Mouse (Mus musculus) brown adipose tissue, adult 24 weeks (tissue): ENCODE measurements around the gene Ralbp1. TPM values are rescaled to one million over a fixed set of nuclear protein-coding genes. Genes with fewer than 3 reads are reported as not detected.

Source experiments
- H3K27ac ChIP-seq: fragments of 200-500 bp; replicated peaks from 2 replicates; pipeline ENCODE4 v1.5.1; 2012; ENCODE audit warnings: low read depth, mild to moderate bottlenecking, low read length
- H3K4me1 ChIP-seq: fragments of 200-500 bp; 2 replicates; pipeline ENCODE4 v1.6.1; 2012; ENCODE audit warnings: low read length, mixed read lengths; ENCODE audit not compliant: control insufficient read depth, insufficient read depth, insufficient read length
- H3K4me3 ChIP-seq: fragments of 200-500 bp; 2 replicates; pipeline ENCODE4 v1.5.1; 2012; ENCODE audit warnings: low read depth, mild to moderate bottlenecking, low read length, moderate library complexity; ENCODE audit not compliant: insufficient read depth
- polyA plus RNA-seq: library from polyadenylated mRNA; stranded (reverse); fragments of >200 nt; gene quantifications from 2 replicates; pipeline ENCODE4 v1.2.4, GENCODE M21; 2012; ENCODE audit not compliant: missing spikeins, insufficient read depth, insufficient read length

Gene Ralbp1
- polyA plus RNA-seq, 1 experiment: 21.4 TPM

GRCm38 (mm10) chr17:65873156-65873555 is 12.4 kb downstream of the Ralbp1 start:
- no peak overlapping the region for H3K27ac ChIP-seq

GRCm38 (mm10) chr17:65872652-65873051 is 12.9 kb downstream of the Ralbp1 start:
- Histone ChIP-seq H3K4me1 (no peaks in the 10 kb centered on the region), H3K4me3 (no peak overlapping the region), H3K27ac (no peak overlapping the region)

More at GRCm38 (mm10) chr17:65873156-65873555, 12.4 kb downstream of the Ralbp1 start:
- Histone ChIP-seq H3K4me3 (no peak overlapping the region), H3K4me1 (no peaks in the 10 kb centered on the region)

- Histone ChIP-seq H3K4me3 (no peak overlapping the region), H3K27ac (no peak overlapping the region), H3K4me1 (no peaks in the 10 kb centered on the region)
Measured at GRCm38 (mm10) chr17:65872051-65872450, 13.5 kb downstream of the Ralbp1 start.

DNA sequence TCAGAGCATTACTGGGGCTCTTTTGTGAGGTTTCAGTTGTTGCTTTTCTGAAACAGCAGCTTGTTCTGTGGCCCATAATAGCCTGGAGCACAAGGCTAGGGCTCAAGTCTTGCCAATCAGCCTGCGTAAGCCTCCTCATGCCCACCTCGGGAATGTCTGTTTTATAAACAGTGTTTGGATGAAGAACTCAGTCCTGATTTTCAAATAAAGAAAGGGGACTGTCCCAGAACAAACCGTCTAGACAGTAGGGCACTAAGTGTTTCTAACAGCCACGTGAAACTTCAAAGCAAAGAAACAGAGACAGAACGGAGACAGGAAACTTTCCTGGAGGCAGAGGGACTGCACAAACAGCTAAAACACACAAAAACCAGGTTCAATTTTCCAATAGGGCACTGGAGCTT is 14.0 kb downstream of the Ralbp1 start:
- no peaks in the 10 kb centered on the region for H3K4me1 ChIP-seq
- no peak overlapping the region for H3K4me3 ChIP-seq
- no peak overlapping the region for H3K27ac ChIP-seq

DNA sequence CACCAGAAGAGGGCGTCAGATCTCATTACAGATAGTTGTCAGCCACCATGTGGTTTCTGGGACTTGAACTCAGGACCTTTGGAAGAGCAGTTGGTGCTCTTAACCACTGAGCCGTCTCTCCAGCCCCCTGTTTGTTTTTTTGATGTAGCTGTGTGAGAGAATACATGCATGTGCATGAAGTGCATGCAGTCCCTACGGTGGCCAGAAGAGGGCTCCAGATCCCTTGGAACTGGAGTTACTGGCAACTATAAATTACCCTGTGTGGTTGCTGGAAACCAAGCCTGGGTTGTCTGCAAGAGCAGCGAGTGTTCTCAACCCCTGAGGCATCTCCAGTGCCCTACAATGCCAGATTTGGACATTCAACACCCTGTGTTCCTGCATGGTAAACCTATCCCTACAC is 15.5 kb downstream of the Ralbp1 start:
- no peak overlapping the region for H3K4me3 ChIP-seq
- no peaks in the 10 kb centered on the region for H3K4me1 ChIP-seq
- no peak overlapping the region for H3K27ac ChIP-seq

- no peaks in the 10 kb centered on the region for H3K4me1 ChIP-seq
- H3K27ac ChIP-seq: no peak overlapping the region
Measured at GRCm38 (mm10) chr17:65869720-65870119, 15.9 kb downstream of the Ralbp1 start.

GRCm38 (mm10) chr17:65867996-65868395 is 17.6 kb downstream of the Ralbp1 start:
- Histone ChIP-seq H3K4me3 (no peak overlapping the region), H3K4me1 (no peaks in the 10 kb centered on the region), H3K27ac (no peak overlapping the region)

More at GRCm38 (mm10) chr17:65869720-65870119, 15.9 kb downstream of the Ralbp1 start:
- no peak overlapping the region for H3K4me3 ChIP-seq

DNA sequence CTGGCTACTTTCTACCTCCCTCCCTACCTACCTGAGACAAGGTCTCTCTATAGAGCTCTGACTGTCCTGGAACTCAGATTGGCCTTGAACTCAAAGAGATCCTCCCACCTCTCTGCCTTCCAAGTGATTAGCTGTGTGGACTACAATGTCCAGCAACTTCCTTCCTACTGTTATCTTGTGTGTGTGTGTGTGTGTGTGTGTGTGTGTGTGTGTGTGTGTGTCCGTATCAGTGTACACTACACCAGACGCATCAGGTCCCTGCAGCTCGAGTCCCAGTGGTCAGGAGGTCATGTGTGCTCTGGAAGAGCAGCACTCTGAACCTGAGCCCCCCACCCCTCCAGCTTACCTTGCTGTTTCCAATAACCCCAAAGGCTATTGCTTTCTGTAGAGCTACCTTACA is 19.4 kb downstream of the Ralbp1 start:
- Histone ChIP-seq H3K4me1 (no peaks in the 10 kb centered on the region), H3K27ac (no peak overlapping the region), H3K4me3 (no peak overlapping the region)

DNA sequence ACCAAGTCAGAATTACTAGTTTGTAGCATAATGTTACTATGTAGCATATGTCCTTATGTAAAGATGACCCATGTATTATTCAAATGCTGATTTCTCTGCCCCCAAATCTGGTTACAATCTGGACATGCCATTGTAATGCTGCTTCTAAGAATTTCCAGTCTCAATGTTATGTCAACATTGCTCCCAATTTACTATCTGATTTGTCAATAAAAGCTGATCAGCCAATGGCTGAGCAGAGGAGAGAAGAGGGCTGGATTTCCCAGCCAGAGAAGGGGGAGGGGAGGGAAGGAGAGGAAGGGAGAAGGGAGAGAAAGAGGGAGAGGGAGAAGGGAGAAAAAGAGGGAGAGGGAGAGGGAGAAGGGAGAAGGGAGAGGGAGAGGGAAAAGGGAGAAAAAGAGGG is 20.3 kb downstream of the Ralbp1 start:
- no peak overlapping the region for H3K4me3 ChIP-seq
- no peak overlapping the region for H3K27ac ChIP-seq
- H3K4me1 ChIP-seq: no peaks in the 10 kb centered on the region

GRCm38 (mm10) chr17:65864742-65865141 is 20.9 kb downstream of the Ralbp1 start:
- Histone ChIP-seq H3K27ac (no peak overlapping the region), H3K4me3 (no peak overlapping the region), H3K4me1 (no peaks in the 10 kb centered on the region)

GRCm38 (mm10) chr17:65863830-65864229 is 21.8 kb downstream of the Ralbp1 start:
- Histone ChIP-seq H3K4me1 (no peaks in the 10 kb centered on the region), H3K27ac (no peak overlapping the region), H3K4me3 (no peak overlapping the region)

- Histone ChIP-seq H3K27ac (no peak overlapping the region), H3K4me1 (no peaks in the 10 kb centered on the region), H3K4me3 (no peak overlapping the region)
Measured at GRCm38 (mm10) chr17:65862579-65862978, 23.0 kb downstream of the Ralbp1 start.

DNA sequence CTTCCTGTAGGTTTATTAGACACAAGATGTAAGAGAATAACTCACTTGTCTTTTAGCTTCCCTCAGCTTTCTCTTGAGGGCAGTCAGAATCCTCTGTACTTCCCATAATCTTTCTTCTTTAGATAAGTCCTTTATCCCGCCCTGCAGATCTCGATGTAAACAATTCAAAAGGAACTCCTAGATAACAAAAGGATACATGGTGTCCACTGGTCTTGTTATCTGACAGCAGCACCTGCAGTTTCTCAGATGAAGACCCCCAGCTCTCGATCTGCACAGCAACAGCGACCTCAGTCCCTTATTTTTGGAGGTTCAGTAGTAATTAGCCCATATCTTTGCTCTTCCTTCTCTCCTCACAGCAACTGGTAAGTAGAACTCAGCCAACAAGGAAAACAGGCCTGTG is 28.0 kb downstream of the Ralbp1 start:
- no peak overlapping the region for H3K27ac ChIP-seq
- H3K4me1 ChIP-seq: no peaks in the 10 kb centered on the region
- H3K4me3 ChIP-seq: no peak overlapping the region

DNA sequence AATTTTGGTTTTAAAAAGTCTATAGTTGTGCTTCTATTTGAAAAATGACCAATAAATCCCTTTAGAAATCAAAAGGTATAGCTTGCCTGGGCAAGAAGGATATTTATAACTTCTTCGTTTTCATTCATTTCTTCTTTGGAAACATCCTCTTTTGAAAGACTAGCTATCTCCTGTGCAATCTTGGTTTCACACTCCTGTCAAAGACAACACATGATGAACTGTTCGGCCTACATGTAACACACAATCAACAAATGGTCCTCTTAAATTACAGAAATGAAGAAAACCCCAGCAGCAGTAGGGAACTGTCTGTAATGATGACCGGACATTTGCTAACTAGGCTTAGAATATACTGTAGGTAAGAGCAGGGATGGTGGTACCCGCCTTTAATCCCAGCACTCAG is 31.6 kb downstream of the Ralbp1 start:
- no peak overlapping the region for H3K27ac ChIP-seq
- H3K4me3 ChIP-seq: no peak overlapping the region
- H3K4me1 ChIP-seq: no peaks in the 10 kb centered on the region

DNA sequence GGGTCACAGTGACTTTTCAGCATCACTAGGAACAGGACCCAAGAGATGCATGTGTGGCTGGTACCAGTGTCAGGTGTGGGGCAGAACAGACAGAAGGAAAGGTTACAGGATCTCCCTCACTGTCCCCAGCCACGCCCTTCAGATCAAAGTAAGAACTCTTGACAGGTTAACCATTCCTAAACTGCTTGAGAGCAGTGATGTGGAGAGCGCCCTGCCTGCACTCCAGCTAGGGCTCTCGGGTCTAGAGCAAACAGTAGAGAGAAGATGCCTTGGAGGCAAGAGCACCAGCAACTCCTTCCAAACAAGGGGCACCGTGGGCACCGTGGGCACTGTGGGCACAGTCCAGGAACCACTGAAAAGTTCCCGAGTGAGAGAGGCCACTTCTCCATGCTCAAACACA is 32.3 kb downstream of the Ralbp1 start:
- Histone ChIP-seq H3K27ac (no peak overlapping the region), H3K4me3 (no peak overlapping the region), H3K4me1 (no peaks in the 10 kb centered on the region)

DNA sequence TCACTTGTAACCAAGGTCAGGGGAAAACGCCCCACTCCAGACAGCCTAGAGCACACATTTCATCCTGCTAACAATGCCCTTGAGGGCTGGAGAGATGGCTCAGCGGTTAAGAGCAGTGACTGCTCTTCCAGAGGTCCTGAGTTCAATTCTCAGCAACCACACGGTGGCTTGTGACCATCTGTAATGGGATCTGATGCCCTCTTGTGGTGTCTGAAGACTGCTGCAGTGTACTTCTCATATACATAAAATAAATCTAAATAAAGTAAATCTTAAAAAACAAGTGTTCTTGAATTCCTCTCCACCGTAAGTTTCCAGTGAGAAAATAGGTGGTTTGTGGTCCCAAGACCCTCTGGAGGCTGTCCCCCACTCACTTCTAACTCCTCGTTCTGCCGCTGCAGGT is 33.8 kb downstream of the Ralbp1 start:
- Histone ChIP-seq H3K4me1 (no peaks in the 10 kb centered on the region), H3K4me3 (no peak overlapping the region), H3K27ac (no peak overlapping the region)

DNA sequence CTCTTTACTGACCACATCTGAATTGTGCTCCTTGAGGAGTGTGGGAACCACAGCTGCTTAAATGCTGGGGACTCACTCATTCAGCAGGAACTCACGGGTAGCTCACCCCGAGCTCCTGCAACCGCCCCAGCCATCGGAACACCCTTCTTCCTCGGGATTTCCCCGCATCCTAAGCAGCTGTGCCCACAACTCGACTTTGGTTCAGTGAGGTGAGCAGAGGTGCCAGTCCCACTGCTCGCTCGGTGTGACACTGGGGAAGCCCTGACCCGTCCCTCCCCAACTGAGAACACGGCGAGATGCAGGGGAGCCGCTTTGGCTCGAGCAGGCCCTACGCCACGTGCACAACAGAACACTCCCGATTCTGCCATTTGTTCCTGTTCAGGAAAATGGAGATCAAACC is 35.1 kb downstream of the Ralbp1 start:
- H3K27ac ChIP-seq: no peak overlapping the region
- H3K4me3 ChIP-seq: no peak overlapping the region
- no peaks in the 10 kb centered on the region for H3K4me1 ChIP-seq
